Mouse (Mus musculus): ENCODE data around the gene Polr1a.
"Not testable (repeated sequence)": the region's sequence is repeated elsewhere in the genome, so short reads cannot be mapped to it uniquely, and the experiment has no call there.

Gene Polr1a

GRCm38 (mm10) chr6:71908481-71909381, at the start of gene Polr1a, which contains the start of gene Ptcd3:
TSS of gene Polr1a (plus strand) at chr6:71909053.
TSS of gene Ptcd3 (minus strand) at chr6:71908750.
- peak; percentile 91 for DNase-seq (ENCODE audit: low read depth, low spot score)

- DNase-seq (ENCODE audit: low read depth, low spot score), result no peak
Observed at GRCm38 (mm10) chr6:71867751-71868150, 41.1 kb upstream of the Polr1a start.

DNA sequence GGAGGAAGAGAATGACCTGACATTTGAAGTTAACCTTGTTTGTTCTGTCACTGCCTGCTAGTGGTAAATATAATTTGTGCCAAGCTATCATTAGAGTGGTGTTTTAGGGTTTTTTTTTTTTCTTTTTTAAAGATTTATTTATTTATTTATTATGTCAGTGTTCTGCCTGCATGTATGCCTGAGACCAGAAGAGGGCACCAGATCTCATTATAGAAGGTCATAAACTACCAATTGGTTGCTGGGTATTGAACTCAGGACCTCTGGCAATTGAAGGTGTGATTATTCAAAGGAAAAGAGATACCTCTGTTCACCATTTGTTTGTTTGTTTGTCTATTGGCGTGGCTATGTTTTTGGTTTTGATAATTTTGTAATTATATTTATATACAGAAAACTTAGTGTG, 40.0 kb upstream of the Polr1a start:
- no peak for DNase-seq (ENCODE audit: low read depth, low spot score)

DNA sequence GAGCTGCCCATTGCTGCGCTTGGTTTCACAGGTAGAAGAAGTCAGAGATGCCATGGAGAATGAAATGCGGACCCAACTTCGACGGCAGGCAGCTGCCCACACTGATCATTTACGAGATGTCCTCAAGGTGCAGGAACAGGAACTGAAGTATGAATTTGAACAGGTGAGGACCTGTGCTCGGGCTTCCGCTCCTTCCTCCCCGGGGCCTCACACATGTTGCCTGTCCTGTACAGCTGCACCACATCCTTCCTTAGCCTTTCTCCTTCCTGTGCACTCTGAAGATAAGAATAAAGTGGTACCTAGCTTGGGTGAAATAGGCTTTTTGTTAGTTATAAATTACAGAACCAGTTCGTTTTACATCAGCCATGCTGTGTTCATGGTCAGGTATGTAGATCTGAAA, 37.5 kb upstream of the Polr1a start:
- no peak for DNase-seq (ENCODE audit: low read depth, low spot score)

DNA sequence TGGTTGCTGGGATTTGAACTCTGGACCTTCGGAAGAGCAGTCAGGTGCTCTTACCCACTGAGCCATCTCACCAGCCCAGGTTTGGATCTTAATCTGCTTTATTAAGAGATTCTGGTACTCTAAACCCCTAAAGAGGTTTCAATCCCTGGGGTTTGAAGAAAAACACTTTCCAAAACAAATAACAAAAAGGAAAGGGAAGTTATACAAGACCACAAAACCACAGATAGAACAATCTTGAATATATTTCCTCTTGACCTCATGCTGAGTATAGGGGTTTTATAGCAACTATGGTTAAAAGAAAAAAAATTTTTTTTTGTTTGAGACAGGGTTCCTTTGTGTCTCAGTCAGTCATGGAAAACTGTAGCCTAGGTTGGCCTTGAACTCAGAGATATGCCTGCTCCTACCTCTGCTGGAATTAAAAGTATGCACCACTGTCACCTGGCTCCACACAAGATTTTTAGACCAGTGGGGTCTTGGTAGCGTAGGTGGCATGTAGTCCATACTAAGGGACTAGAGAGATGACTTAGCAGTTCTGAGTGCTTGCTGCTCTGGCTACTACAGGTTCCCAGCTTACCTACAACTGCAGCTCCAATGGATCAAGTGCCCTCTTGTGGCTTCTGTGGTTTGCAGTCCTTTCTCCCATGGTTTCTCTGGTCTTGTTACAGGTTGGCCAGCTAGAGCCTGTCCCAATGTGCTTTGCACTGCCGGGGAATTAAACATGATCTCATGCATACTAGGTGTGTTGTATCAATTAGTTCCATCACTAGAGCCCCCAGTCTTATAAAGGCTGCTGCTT, 30.7 kb upstream of the Polr1a start:
- no peak for DNase-seq (ENCODE audit: low read depth, low spot score)

- DNase-seq (ENCODE audit: low read depth, low spot score), result no peak
Observed at GRCm38 (mm10) chr6:71893263-71893662, 15.6 kb upstream of the Polr1a start.

GRCm38 (mm10) chr6:71907702-71908235, 1.1 kb upstream of the Polr1a start:
- no peak for DNase-seq (ENCODE audit: low read depth, low spot score)

DNA sequence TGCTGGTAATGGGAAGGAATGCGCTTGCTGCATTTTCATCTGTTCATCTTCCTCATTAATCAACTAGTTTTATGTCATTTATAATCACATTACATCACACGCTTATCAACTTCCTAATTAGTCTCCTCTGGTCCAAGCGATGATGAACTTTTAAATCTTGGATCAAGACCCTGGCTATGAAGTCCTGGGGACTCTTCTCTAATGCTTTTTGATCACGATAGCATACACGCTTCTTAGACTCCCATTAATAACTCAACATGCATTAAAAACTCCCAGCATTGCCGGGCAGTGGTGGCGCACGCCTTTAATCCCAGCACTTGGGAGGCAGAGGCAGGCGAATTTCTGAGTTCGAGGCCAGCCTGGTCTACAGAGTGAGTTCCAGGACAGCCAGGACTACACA, 531 bp downstream of the Polr1a start:
- no peak for DNase-seq (ENCODE audit: low read depth, low spot score)

- DNase-seq (ENCODE audit: low read depth, low spot score), result no peak
Observed at GRCm38 (mm10) chr6:71909840-71910239, 987 bp downstream of the Polr1a start.

- no peak for DNase-seq (ENCODE audit: low read depth, low spot score)
Observed at GRCm38 (mm10) chr6:71911686-71912450, 3.0 kb downstream of the Polr1a start.

GRCm38 (mm10) chr6:71920752-71921151, 11.9 kb downstream of the Polr1a start:
- no peak for DNase-seq (ENCODE audit: low read depth, low spot score)

GRCm38 (mm10) chr6:71925233-71925632, 16.4 kb downstream of the Polr1a start:
- DNase-seq (ENCODE audit: low read depth, low spot score), result not testable (repeated sequence)

GRCm38 (mm10) chr6:71927911-71928310, 19.1 kb downstream of the Polr1a start:
- DNase-seq (ENCODE audit: low read depth, low spot score), result peak; percentile 53

DNA sequence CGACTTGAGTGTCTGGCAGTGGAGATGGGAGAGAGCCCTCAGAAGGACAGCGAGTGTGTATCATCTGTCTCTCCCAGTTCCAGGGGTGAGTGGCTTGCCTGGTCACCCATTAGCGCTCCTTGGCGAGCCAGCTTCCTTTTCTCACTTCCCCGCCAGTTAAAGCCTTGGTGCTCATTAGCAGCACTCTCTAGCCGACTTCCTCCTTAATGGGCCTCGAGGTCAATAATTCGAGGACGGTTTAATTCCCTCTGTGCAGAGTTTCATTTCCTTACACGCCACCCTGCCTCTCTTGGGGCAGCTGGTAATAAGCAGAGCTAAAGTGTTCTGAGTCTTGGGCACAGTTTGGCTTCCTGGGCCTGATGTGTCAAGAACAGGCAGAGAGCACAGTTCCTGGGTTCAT, 21.2 kb downstream of the Polr1a start:
- no peak for DNase-seq (ENCODE audit: low read depth, low spot score)

GRCm38 (mm10) chr6:71930830-71931437, 22.1 kb downstream of the Polr1a start:
- no peak for DNase-seq (ENCODE audit: low read depth, low spot score)

- no peak for DNase-seq (ENCODE audit: low read depth, low spot score)
Observed at GRCm38 (mm10) chr6:71932347-71932746, 23.5 kb downstream of the Polr1a start.

GRCm38 (mm10) chr6:71934081-71934556, 25.3 kb downstream of the Polr1a start:
- no peak for DNase-seq (ENCODE audit: low read depth, low spot score)

DNA sequence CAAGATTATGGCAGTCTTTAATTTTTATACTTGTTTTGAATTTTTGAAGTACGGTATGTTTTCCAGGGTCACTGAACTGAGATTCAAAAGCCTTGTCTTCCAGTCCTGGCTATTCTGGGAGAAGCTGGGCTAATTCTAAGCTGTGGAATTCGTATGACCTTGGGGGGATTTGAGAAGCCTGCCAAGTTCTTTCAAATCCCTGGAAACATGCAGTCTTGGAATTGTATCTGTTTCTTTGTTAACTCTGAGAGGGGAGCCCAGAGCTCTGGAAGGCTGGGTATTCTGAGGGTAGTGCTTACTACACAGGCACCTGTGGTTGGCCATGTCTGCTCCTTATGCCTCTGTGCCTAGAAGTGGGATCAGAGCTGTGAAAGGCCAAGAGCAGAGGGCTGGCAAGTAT, 26.9 kb downstream of the Polr1a start:
- no peak for DNase-seq (ENCODE audit: low read depth, low spot score)

- DNase-seq (ENCODE audit: low read depth, low spot score), result no peak
Observed at GRCm38 (mm10) chr6:71940912-71941311, 32.1 kb downstream of the Polr1a start.

DNA sequence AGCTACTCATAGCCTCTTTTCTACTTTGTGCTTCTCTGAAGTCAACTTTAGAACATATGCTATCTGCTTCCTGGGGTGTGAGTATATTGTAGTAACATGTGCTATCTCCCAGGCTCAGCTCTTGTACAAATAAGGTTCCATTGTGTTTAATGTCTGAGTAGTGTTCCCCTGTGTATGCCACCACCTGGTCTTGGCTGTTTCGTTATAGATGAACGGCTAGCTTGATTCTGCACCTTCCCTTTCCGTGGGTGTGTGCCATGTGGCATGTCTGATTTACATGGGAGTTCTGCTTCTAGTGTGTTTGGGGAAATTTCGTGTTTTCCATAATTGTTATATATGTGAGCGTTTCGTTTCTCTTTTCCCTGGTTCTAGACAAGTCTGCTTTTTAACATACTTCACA, 36.2 kb downstream of the Polr1a start:
- no peak for DNase-seq (ENCODE audit: low read depth, low spot score)

GRCm38 (mm10) chr6:71946121-71946520, 37.3 kb downstream of the Polr1a start:
- DNase-seq (ENCODE audit: low read depth, low spot score), result no peak

All from retina, postnatal 7 days (tissue).